Mouse (Mus musculus): ENCODE measurements around the gene Gabarap.
"Not testable (repeated sequence)": the region's sequence is repeated elsewhere in the genome, so short reads cannot be mapped to it uniquely, and the experiment has no call there.

GRCm38 (mm10) chr11:70016177-70016576 is 25.2 kb downstream of the Gabarap start:
- not testable (repeated sequence) for TF ChIP-seq POLR2A, CTCF (IDR thresholded peaks at IDR 0.05; ENCODE audit: insufficient read depth, low read depth, low read length)

Measured in olfactory bulb, adult 2 months (tissue).